Mouse (Mus musculus): ENCODE measurements around the gene Gm3233. TPM values are rescaled to one million over a fixed set of nuclear protein-coding genes. Genes with fewer than 3 reads are reported as not detected.
"Not testable (repeated sequence)": the region's sequence is repeated elsewhere in the genome, so short reads cannot be mapped to it uniquely, and the experiment has no call there.

The Gm3233 gene
- polyA plus RNA-seq, 1 experiment from 2014 or later, result not detected

GRCm38 (mm10) chr10:77715507-77715906, 44.0 kb downstream of the Gm3233 start, which contains the start of gene Gm10142:
TSS of gene Gm10142 (plus strand) at chr10:77715807.
- WGBS, result 90% methylated on average over 1 of the region's 1 CpGs
- Histone ChIP-seq H3K4me3 (ENCODE audit: low read depth, low read length) (no peak within 1 kb of the TSS), H3K9ac (ENCODE audit: low read length) (no peak within 1 kb of the TSS), H3K36me3 (ENCODE audit: control insufficient read depth, insufficient read depth, low read length) (no peaks in the 10 kb centered on the region), H3K4me1 (ENCODE audit: control insufficient read depth, insufficient read depth, low read length) (no peaks in the 10 kb centered on the region), H3K9me3 (ENCODE audit: control insufficient read depth, low read length) (no peaks in the 10 kb centered on the region), H3K27me3 (ENCODE audit: control insufficient read depth, insufficient read depth, low read length) (no peaks in the 10 kb centered on the region), H3K27ac (ENCODE audit: low read depth, low read length) (no peak within 1 kb of the TSS), H3K4me2 (ENCODE audit: low read depth) (no peak within 1 kb of the TSS)
- ATAC-seq (ENCODE audit: insufficient read depth, low FRiP score, low TSS enrichment) (no peak), DNase-seq (ENCODE audit: low spot score) (no peak)

- no peak overlapping the region for H3K9ac ChIP-seq (ENCODE audit: low read length)
- H3K9me3 ChIP-seq (ENCODE audit: control insufficient read depth, low read length), result no peaks in the 10 kb centered on the region
- H3K36me3 ChIP-seq (ENCODE audit: control insufficient read depth, insufficient read depth, low read length), result no peaks in the 10 kb centered on the region
- H3K27ac ChIP-seq (ENCODE audit: low read depth, low read length), result no peak overlapping the region
- no peak overlapping the region for H3K4me2 ChIP-seq (ENCODE audit: low read depth)
- no peak overlapping the region for H3K4me3 ChIP-seq (ENCODE audit: low read depth, low read length)
- H3K27me3 ChIP-seq (ENCODE audit: control insufficient read depth, insufficient read depth, low read length), result no peaks in the 10 kb centered on the region
- ATAC-seq (ENCODE audit: insufficient read depth, low FRiP score, low TSS enrichment), result no peak
- WGBS, result 73% methylated on average over 4 of the region's 4 CpGs
- DNase-seq (ENCODE audit: low spot score), result no peak
- H3K4me1 ChIP-seq (ENCODE audit: control insufficient read depth, insufficient read depth, low read length), result no peaks in the 10 kb centered on the region
These were observed 45.7 kb downstream of the Gm3233 start for GRCm38 (mm10) chr10:77713734-77714133.

- not testable (repeated sequence) for H3K9me3 ChIP-seq (ENCODE audit: control insufficient read depth, low read length); H3K4me2 ChIP-seq (ENCODE audit: low read depth); H3K4me1 ChIP-seq (ENCODE audit: control insufficient read depth, insufficient read depth, low read length); H3K27ac ChIP-seq (ENCODE audit: low read depth, low read length); ATAC-seq (ENCODE audit: insufficient read depth, low FRiP score, low TSS enrichment); H3K4me3 ChIP-seq (ENCODE audit: low read depth, low read length); DNase-seq (ENCODE audit: low spot score); H3K36me3 ChIP-seq (ENCODE audit: control insufficient read depth, insufficient read depth, low read length); H3K9ac ChIP-seq (ENCODE audit: low read length); H3K27me3 ChIP-seq (ENCODE audit: control insufficient read depth, insufficient read depth, low read length)
These were observed 48.3 kb downstream of the Gm3233 start, which contains the start of gene Gm10024 for GRCm38 (mm10) chr10:77711157-77711556. TSS of gene Gm10024 (plus strand) at chr10:77711457.

GRCm38 (mm10) chr10:77709831-77710230, 49.7 kb downstream of the Gm3233 start:
- DNase-seq (ENCODE audit: low spot score) (no peak), ATAC-seq (ENCODE audit: insufficient read depth, low FRiP score, low TSS enrichment) (no peak)
- Histone ChIP-seq H3K36me3 (ENCODE audit: control insufficient read depth, insufficient read depth, low read length) (no peaks in the 10 kb centered on the region), H3K27me3 (ENCODE audit: control insufficient read depth, insufficient read depth, low read length) (no peaks in the 10 kb centered on the region), H3K4me1 (ENCODE audit: control insufficient read depth, insufficient read depth, low read length) (no peaks in the 10 kb centered on the region), H3K4me2 (ENCODE audit: low read depth) (no peak overlapping the region), H3K9me3 (ENCODE audit: control insufficient read depth, low read length) (no peaks in the 10 kb centered on the region), H3K27ac (ENCODE audit: low read depth, low read length) (no peak overlapping the region), H3K9ac (ENCODE audit: low read length) (no peak overlapping the region), H3K4me3 (ENCODE audit: low read depth, low read length) (no peak overlapping the region)
- WGBS, result 84% methylated on average over 3 of the region's 3 CpGs

Other genes with a start within 250 kb of the Gm3233 start
- gene Fam207a, start 243.9 kb downstream of the Gm3233 start, polyA plus RNA-seq (2014; fragmentation: Nextera tagmentation; extraction: Ambion mirVana), result 45.7 and 49.0 TPM in 2 replicates
- 1.5 TPM in 2 replicates for gene Itgb2, start 229.4 kb downstream of the Gm3233 start, polyA plus RNA-seq (2014; fragmentation: Nextera tagmentation; extraction: Ambion mirVana)
- 71.4 and 72.1 TPM in 2 replicates for gene Pttg1ip, start 178.0 kb downstream of the Gm3233 start, polyA plus RNA-seq (2014; fragmentation: Nextera tagmentation; extraction: Ambion mirVana)
- 334 and 346 TPM in 2 replicates for gene Sumo3, start 153.6 kb downstream of the Gm3233 start, polyA plus RNA-seq (2014; fragmentation: Nextera tagmentation; extraction: Ambion mirVana)
- 1.4 and 4.8 TPM in 2 replicates for gene Gm49325, start 153.5 kb downstream of the Gm3233 start, polyA plus RNA-seq (2014; fragmentation: Nextera tagmentation; extraction: Ambion mirVana)
- gene Ube2g2, start 137.4 kb downstream of the Gm3233 start, polyA plus RNA-seq (2014; fragmentation: Nextera tagmentation; extraction: Ambion mirVana), result 65.9 and 66.0 TPM in 2 replicates
- gene Tspear, start 73.1 kb downstream of the Gm3233 start, polyA plus RNA-seq (2014; fragmentation: Nextera tagmentation; extraction: Ambion mirVana), result 0.92 and 1.0 TPM in 2 replicates
- not detected in 2 replicates for gene Gm19402, start 68.9 kb downstream of the Gm3233 start, polyA plus RNA-seq (2014; fragmentation: Nextera tagmentation; extraction: Ambion mirVana)
- not detected in 2 replicates for gene Gm9508, start 62.4 kb downstream of the Gm3233 start, polyA plus RNA-seq (2014; fragmentation: Nextera tagmentation; extraction: Ambion mirVana)
- gene Gm10272, start 53.1 kb downstream of the Gm3233 start, polyA plus RNA-seq (2014; fragmentation: Nextera tagmentation; extraction: Ambion mirVana), result not detected in 2 replicates
- not detected in 2 replicates for gene Gm10024, start 48.2 kb downstream of the Gm3233 start, polyA plus RNA-seq (2014; fragmentation: Nextera tagmentation; extraction: Ambion mirVana)
- gene Gm10142, start 43.9 kb downstream of the Gm3233 start, polyA plus RNA-seq (2014; fragmentation: Nextera tagmentation; extraction: Ambion mirVana), result not detected in 2 replicates
- gene Krtap12-1, start 39.1 kb downstream of the Gm3233 start, polyA plus RNA-seq (2014; fragmentation: Nextera tagmentation; extraction: Ambion mirVana), result not detected in 2 replicates
- not detected in 2 replicates for gene Gm10100, start 33.2 kb downstream of the Gm3233 start, polyA plus RNA-seq (2014; fragmentation: Nextera tagmentation; extraction: Ambion mirVana)
- not detected in 2 replicates for gene Gm18596, start 17.0 kb downstream of the Gm3233 start, polyA plus RNA-seq (2014; fragmentation: Nextera tagmentation; extraction: Ambion mirVana)
- gene Gm9736, start 8.3 kb downstream of the Gm3233 start, polyA plus RNA-seq (2014; fragmentation: Nextera tagmentation; extraction: Ambion mirVana), result not detected in 2 replicates
- not detected in 2 replicates for gene Gm3238, start 11.6 kb upstream of the Gm3233 start, polyA plus RNA-seq (2014; fragmentation: Nextera tagmentation; extraction: Ambion mirVana)
- gene Gm7138, start 17.3 kb upstream of the Gm3233 start, polyA plus RNA-seq (2014; fragmentation: Nextera tagmentation; extraction: Ambion mirVana), result not detected in 2 replicates
- not detected in 2 replicates for gene Gm3250, start 22.9 kb upstream of the Gm3233 start, polyA plus RNA-seq (2014; fragmentation: Nextera tagmentation; extraction: Ambion mirVana)
- not detected in 2 replicates for gene Gm7137, start 28.5 kb upstream of the Gm3233 start, polyA plus RNA-seq (2014; fragmentation: Nextera tagmentation; extraction: Ambion mirVana)
- not detected in 2 replicates for gene Gm9639, start 35.4 kb upstream of the Gm3233 start, polyA plus RNA-seq (2014; fragmentation: Nextera tagmentation; extraction: Ambion mirVana)
- gene Gm19668, start 39.5 kb upstream of the Gm3233 start, polyA plus RNA-seq (2014; fragmentation: Nextera tagmentation; extraction: Ambion mirVana), result not detected in 2 replicates
- gene Gm9507, start 52.2 kb upstream of the Gm3233 start, polyA plus RNA-seq (2014; fragmentation: Nextera tagmentation; extraction: Ambion mirVana), result not detected in 2 replicates
- not detected in 2 replicates for gene Gm2696, start 55.0 kb upstream of the Gm3233 start, polyA plus RNA-seq (2014; fragmentation: Nextera tagmentation; extraction: Ambion mirVana)
- not detected in 2 replicates for gene Krtap10-4, start 67.4 kb upstream of the Gm3233 start, polyA plus RNA-seq (2014; fragmentation: Nextera tagmentation; extraction: Ambion mirVana)
- gene Krtap10-10, start 76.3 kb upstream of the Gm3233 start, polyA plus RNA-seq (2014; fragmentation: Nextera tagmentation; extraction: Ambion mirVana), result not detected in 2 replicates
- not detected in 2 replicates for gene Gm36176, start 87.1 kb upstream of the Gm3233 start, polyA plus RNA-seq (2014; fragmentation: Nextera tagmentation; extraction: Ambion mirVana)
- gene Gm10318, start 93.2 kb upstream of the Gm3233 start, polyA plus RNA-seq (2014; fragmentation: Nextera tagmentation; extraction: Ambion mirVana), result not detected in 2 replicates
- gene Gm3285, start 102.3 kb upstream of the Gm3233 start, polyA plus RNA-seq (2014; fragmentation: Nextera tagmentation; extraction: Ambion mirVana), result not detected in 2 replicates
- 4.3 and 4.8 TPM in 2 replicates for gene Lrrc3, start 142.9 kb upstream of the Gm3233 start, polyA plus RNA-seq (2014; fragmentation: Nextera tagmentation; extraction: Ambion mirVana)
- gene Trpm2, start 210.9 kb upstream of the Gm3233 start, polyA plus RNA-seq (2014; fragmentation: Nextera tagmentation; extraction: Ambion mirVana), result 0.58 and 1.4 TPM in 2 replicates
- gene 1810043G02Rik, start 218.8 kb upstream of the Gm3233 start, polyA plus RNA-seq (2014; fragmentation: Nextera tagmentation; extraction: Ambion mirVana), result 35.9 and 42.5 TPM in 2 replicates

All from neural tube, embryonic 11.5 days (tissue).